Mouse (Mus musculus) NIH3T3 (cell line): ENCODE data around the gene Kat7.
A peak's percentile ranks its signal among the peaks of the same experiment; 100 is the strongest.

Source experiments
- DNase-seq: peaks from one replicate; pipeline ENCODE4 v3.0.0-alpha.2; 2012; ENCODE audit warnings: low read depth

The Kat7 gene

DNA sequence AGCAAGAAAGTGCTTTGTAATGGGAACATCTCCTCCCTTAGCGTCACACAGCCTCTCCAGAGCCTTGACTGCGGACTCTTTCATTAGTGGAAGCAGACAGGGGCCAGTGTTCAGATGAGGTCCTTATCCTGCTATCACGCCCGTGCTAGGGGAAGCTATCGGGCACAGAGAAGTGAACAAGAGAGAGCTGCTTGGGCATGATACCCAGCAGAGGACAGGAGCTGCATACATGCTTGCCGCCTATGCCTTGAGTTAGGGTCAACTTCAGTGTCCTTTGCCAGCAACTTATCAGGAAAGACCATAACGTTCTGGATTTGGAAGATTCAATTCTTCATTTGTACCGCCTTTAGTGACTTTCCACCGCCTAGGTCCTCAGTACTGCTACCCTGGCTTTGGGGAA, 23.8 kb upstream of the Kat7 start:
- no peak for DNase-seq

DNA sequence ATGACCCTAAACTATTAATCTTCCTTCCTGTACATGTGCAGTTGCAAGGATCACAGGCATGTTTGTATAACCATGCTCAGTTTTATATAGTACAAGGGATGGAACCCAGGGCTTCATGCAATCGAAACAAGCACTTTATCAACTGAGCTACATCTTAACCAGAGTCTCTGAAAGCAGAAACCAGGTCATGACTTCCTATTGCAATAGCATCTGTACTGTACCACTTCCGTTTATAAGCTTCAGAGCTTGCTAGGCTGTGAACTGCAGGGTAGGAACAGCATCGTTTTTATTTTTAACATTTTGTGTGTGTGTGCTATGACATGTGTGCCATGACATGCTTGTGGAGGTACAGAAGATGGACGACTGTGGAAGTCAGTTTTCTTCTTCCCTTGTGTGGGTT, 23.2 kb upstream of the Kat7 start:
- DNase-seq = no peak

DNA sequence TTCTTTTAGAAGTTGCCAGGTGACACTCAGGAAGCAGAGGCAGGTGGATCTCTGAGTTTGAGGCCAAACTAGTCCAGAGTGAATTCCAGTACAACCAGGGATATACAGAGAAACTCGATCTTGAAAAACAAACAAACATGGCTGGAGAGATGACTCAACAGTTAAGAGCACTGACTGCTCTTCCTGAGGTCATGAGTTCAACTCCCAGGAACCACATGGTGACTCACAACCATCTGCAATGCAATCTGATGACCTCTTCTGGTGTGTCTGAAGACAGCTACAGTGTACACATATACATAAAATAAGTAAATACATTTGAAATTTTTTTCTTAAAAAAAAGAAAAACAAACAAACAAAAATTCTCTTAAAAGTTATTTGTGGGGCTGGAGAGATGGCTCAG, 20.6 kb upstream of the Kat7 start:
- peak; percentile 71 for DNase-seq

- DNase-seq = no peak
Observed at GRCm38 (mm10) chr11:95328629-95329028, 18.6 kb upstream of the Kat7 start.

DNA sequence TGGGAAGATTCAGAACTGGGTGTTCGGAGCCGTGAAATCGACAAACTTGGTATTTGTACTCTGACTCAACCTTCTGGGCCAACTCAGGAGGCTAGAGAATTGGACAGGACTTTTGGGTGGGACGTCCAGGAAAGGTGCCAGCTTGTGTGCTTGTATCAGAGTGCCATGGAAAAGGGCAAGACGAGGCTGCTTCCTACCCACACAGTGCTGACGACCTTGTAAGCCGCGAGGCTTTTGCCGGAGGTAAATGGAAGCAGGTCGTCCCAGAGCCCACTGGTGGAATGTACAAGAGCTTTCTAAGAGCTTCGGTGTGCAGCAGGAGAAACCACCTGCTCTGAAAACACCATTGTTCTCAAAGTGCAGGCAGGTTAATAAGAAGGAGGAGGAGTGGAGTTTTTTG, 16.2 kb upstream of the Kat7 start:
- no peak for DNase-seq

GRCm38 (mm10) chr11:95325832-95326231, 15.8 kb upstream of the Kat7 start:
- no peak for DNase-seq

- no peak for DNase-seq
Observed at GRCm38 (mm10) chr11:95324181-95324580, 14.1 kb upstream of the Kat7 start.

DNA sequence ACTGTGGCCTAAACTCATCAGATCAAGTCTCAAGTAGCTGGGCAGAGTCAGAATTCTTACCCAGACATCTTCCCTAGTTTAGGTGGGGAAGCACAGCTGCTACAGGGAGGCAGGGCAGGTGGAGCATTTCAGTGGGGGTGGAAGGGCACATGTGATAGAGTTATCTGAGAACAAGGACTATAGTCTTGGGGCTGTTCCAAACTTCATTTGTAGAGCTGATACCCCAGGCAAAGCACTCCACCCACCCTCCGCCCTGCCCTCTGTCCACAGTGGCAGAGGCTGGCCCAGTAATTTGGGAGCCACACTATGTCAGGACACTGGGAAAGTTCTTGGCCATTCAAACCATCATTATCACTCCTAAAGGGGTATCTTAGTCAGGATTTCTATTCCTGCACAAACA, 10.0 kb upstream of the Kat7 start:
- no peak for DNase-seq

- no peak for DNase-seq
Observed at GRCm38 (mm10) chr11:95319506-95319905, 9.5 kb upstream of the Kat7 start.

DNA sequence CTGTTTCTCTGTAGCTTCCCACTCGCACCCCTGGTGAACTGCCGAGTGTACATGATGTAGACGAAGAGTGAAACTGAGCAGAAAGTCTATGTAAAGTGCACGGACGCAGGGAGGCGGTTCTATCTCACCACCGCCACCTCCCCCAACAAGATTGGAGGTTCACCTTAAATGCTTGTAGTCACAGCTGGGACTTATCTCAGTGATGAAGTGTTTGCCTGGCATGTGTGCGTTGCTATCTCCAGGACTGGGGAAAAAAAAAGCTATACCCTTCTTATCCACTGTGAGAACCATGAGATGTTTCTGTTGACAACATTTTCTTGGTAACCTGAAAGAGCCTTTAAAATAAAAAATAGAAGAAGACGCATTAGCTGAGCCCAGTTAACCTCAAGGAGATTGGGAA, 8.1 kb upstream of the Kat7 start:
- DNase-seq = no peak

DNA sequence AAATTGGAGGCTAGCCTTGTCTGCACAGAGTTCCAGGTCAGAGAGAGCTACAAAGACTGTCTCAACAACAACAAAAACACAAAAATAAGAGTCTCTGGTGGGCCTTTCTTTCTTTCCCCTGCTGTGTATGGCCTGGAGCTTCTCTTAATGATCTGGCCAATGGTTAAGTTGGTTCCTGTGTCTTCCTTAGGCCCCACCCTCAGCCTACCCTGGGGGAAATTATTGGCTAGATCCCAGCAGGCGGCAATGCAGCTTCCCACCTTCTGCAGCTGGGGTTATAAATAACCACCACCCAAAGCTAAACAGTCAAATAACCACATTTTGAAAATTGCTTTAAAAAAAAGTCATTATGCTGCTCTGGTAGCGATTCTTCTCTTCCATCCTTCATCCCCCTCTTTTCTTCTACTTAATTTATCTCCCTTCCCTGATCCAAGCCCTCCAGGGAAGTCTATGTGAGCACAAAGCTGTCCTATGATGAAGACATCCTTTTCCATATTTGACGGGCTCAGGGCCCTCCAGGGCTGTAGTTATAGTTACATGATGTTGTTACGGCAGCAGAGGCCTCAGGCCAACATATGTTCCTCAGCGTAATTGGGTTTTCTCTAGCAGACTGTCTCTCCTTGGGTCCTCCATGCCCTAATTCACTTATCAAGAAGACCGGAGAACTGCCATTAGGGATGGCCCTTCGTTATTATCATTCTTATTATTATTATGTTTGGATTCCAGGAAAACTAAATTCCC, 5.3 kb upstream of the Kat7 start:
- no peak for DNase-seq

- no peak for DNase-seq
Observed at GRCm38 (mm10) chr11:95311425-95311807, 1.4 kb upstream of the Kat7 start.

GRCm38 (mm10) chr11:95310648-95311424, 790 bp upstream of the Kat7 start:
- no peak for DNase-seq

GRCm38 (mm10) chr11:95309510-95310006, 488 bp downstream of the Kat7 start:
- peak; percentile 99 for DNase-seq

- DNase-seq = no peak
Observed at GRCm38 (mm10) chr11:95307526-95307925, 2.5 kb downstream of the Kat7 start.

- DNase-seq = no peak
Observed at GRCm38 (mm10) chr11:95305600-95305999, 4.4 kb downstream of the Kat7 start.

DNA sequence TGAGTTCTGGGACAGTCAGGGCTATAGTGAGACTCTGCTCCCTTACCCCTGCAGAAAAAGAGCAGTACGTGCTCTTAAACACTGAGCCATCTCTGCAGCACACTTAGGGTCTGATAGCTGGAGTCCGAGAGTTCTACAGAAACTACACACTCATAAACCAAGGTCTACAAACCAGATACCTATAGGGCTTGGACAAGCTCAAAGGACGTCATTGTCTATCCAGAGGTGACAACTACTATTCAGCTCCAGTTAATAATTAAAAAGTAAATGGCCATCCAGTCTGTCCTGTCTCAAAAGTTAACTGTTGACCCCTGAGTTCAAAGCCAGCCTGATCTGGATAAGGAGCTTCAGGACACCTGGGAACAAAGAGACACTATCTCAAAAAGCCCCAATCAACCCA, 8.3 kb downstream of the Kat7 start:
- no peak for DNase-seq

GRCm38 (mm10) chr11:95299886-95300285, 10.2 kb downstream of the Kat7 start:
- no peak for DNase-seq

- DNase-seq = peak; percentile 72
Observed at GRCm38 (mm10) chr11:95298146-95298545, 11.9 kb downstream of the Kat7 start.

GRCm38 (mm10) chr11:95295736-95296135, 14.3 kb downstream of the Kat7 start:
- DNase-seq = no peak

DNA sequence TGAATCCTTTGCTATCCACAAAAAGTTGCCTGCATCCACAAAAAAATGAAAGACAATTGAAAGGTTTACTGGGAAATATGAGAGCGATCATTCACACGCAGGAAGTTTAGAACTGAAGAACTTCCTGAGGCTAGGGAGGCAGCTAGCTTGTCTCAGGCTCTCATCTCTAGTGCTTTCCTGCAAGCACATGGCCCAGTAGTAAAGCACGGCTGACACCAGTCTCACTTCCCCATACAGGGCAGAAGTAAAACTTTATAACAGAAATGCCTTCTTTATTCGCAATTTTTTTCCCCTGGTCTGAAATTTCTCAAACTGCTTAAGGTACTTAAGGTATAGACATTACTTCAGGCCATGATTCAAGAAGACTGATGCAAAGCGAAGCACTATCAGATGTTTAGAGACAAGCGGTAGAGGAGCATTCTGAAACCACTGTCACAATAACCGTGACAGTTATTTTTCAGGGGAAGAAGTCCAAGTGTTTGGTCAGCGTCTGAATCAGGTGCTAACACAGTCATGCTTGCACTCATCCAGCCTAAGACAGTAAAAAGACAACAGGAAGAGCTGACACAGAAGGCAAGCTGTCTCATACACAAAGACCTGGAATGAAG, 16.9 kb downstream of the Kat7 start:
- no peak for DNase-seq

DNA sequence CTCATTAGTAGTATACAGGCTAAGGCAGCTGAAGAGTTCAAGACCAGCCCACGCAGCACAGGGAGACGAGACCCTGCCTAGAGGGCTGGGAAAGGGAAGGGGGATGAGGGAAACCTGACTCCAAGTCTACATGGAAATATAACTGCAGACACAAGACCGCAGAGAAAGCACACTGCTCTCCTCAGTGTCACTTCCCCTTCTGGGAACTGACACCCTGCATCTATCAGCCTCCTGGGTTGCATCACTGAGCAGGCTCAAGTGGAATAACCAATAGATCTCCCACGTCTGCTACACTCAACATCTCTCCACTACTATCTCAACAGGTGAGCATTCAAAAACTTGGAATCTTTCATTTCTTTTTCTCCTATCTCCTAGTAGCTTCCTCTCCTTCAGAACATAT, 18.0 kb downstream of the Kat7 start:
- no peak for DNase-seq

DNA sequence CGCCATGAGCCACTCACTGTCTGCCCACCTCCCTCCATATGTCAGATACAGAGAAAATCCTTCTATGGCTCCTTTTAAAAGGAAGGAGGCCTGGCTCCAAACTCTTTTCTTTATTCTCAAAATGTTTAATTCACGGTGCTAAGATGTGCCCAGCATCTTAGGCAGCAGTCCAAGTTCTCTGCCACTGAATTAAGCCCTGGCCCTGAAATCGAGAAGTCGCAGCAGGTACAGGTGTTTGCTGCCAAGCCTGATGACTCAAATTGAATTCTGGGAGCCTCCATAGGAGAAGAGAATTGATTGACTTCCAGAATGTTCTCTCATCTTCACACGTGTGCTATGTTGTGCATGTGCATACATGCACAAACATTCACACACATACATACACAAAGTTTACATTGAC, 27.7 kb downstream of the Kat7 start:
- DNase-seq = no peak
